Mouse (Mus musculus) left cerebral cortex, adult 11 months (tissue): ENCODE data around the gene Tusc2.

Experiments
- DNase-seq: peaks from one replicate; pipeline ENCODE4 v3.0.0; 2022; ENCODE audit warnings: low spot score

Tusc2 gene

GRCm38 (mm10) chr9:107611456-107612190, 48.6 kb downstream of the Tusc2 start:
- no peak for DNase-seq

DNA sequence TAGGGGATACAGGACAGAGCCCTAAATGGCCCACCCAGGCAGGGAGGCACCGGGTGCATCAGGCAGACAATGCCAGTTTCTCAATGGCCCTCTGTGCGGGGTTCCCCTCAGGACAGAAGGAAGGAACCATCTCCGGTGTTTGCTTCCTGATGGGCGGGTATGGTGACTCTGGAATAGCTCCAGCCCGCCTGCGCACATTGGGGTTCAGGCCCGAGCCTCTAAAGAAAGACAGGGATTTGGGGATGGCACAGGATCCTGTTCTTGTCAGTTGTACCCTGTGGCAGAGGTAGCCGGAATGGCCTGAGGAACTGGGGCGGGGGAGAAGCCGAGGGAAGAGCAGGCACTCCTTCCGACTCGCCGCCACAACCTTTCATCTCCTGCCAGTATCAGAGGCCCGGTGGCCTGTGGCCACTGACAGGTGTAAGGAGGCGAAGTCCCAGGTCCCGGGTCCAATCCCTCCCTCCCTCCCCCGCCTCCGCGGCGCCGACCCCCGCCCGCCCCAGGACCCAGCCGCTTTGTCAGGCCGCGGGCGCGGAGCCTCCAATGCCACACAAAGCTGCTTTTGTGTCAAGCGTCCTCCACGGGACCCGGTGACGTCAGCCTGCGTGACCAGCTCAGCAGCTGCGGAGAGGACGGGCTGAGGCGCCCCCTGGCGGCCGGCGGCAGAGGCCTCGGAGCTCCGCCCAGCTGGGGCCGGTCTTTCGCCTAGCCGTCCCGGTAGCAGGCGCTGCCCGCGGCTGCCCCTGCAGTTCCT, 49.3 kb downstream of the Tusc2 start:
- DNase-seq: peak; percentile 96

DNA sequence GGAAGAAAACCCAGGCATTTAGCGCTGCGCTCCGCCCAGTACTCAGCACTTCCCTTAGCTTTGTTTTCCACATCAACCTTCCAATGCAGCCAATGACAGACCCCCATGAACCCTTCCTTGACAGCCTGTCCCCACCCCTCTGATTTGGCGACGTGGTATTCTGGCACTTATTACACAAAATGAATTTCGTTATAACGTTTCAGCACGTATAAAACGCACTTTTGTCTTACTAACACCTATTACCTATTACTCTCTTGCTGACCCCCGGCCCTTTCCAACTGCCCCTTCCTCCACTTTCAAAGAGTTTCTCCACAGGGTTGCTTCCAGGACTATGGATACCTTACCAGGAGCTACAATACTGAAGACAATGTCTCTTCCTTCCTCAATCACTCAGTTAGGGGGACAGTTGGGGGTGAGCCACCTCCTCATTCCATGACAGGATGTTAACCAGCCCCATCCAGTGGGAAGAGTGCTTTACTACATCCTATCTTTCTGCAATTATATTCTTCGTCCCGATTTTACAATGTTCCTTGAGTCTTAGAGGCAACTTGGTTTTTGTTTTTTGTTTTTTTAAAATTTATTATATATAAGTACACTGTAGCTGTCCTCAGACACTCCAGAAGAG, 50.0 kb downstream of the Tusc2 start:
- no peak for DNase-seq

GRCm38 (mm10) chr9:107615035-107615434, 52.0 kb downstream of the Tusc2 start:
- DNase-seq: no peak
